Mouse (Mus musculus): ENCODE results near the gene Clec2d. TPM values are rescaled to one million over a fixed set of nuclear protein-coding genes. Genes with fewer than 3 reads are reported as not detected.

Clec2d gene
- polyA plus RNA-seq, 1 experiment from 2014 or later, result not detected

DNA sequence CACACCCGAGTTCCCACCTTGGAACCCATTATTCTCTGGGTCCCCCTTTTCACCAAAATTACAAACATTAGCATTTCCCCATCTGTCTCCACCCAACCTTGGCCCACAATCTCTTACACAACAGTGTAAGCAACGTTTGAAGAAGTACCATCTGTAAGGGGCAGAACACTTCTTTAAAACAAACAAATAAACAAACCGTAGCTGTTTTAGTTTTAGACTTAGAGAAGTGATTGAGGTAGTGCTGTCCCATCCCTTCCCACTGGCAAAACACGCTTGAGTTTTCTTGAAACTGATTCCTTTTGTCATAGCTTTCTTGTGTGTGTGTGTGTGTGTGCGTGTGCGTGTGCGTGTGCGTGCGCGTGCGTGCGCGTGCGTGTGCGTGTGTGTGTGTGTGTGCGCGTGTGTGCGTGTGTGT, 53.5 kb downstream of the Clec2d start:
- no peak for DNase-seq (ENCODE audit: low spot score)
- no peaks in the 10 kb centered on the region for H3K36me3 ChIP-seq (ENCODE audit: control insufficient read depth, insufficient read depth, low read length)
- H3K9me3 ChIP-seq (ENCODE audit: control insufficient read depth, low read length), result no peaks in the 10 kb centered on the region
- H3K27me3 ChIP-seq (replicated peaks; ENCODE audit: control insufficient read depth, insufficient read depth, low read length), result no peaks in the 10 kb centered on the region
- no peak overlapping the region for H3K9ac ChIP-seq (ENCODE audit: low read depth, low read length)
- no peak overlapping the region; the same call in 1 of the 2 replicates for H3K4me2 ChIP-seq
- H3K4me1 ChIP-seq (replicated peaks; ENCODE audit: control insufficient read depth, insufficient read depth, low read length), result peaks cover 50% of the 10 kb centered on the region
- WGBS, result 83% methylated on average over 18 of the region's 18 CpGs
- H3K4me3 ChIP-seq (ENCODE audit: low read depth, low read length), result no peak overlapping the region
- peak overlapping the region; percentile 68 for H3K27ac ChIP-seq (ENCODE audit: low read depth, low read length)
- no peak for ATAC-seq (replicated peaks; ENCODE audit: low FRiP score)

GRCm38 (mm10) chr6:129234456-129235360, 54.3 kb downstream of the Clec2d start:
- no peaks in the 10 kb centered on the region for H3K36me3 ChIP-seq (ENCODE audit: control insufficient read depth, insufficient read depth, low read length)
- peak overlapping the region; percentile 68 for H3K27ac ChIP-seq (ENCODE audit: low read depth, low read length)
- 0 out of 2 replicates have a peak overlapping the region, but pooled peaks have one; percentile 15 for H3K9ac ChIP-seq (ENCODE audit: low read depth, low read length)
- H3K9me3 ChIP-seq (ENCODE audit: control insufficient read depth, low read length), result no peaks in the 10 kb centered on the region
- H3K27me3 ChIP-seq (replicated peaks; ENCODE audit: control insufficient read depth, insufficient read depth, low read length), result no peaks in the 10 kb centered on the region
- peak; percentile 78 for ATAC-seq (replicated peaks; ENCODE audit: low FRiP score)
- H3K4me1 ChIP-seq (replicated peaks; ENCODE audit: control insufficient read depth, insufficient read depth, low read length), result peaks cover 50% of the 10 kb centered on the region
- H3K4me2 ChIP-seq, result peak overlapping the region; percentile 27
- DNase-seq (ENCODE audit: low spot score), result peak; percentile 48
- 55% methylated on average over 8 of the region's 8 CpGs for WGBS
- H3K4me3 ChIP-seq (ENCODE audit: low read depth, low read length), result no peak overlapping the region; the same call in 1 of the 2 replicates

DNA sequence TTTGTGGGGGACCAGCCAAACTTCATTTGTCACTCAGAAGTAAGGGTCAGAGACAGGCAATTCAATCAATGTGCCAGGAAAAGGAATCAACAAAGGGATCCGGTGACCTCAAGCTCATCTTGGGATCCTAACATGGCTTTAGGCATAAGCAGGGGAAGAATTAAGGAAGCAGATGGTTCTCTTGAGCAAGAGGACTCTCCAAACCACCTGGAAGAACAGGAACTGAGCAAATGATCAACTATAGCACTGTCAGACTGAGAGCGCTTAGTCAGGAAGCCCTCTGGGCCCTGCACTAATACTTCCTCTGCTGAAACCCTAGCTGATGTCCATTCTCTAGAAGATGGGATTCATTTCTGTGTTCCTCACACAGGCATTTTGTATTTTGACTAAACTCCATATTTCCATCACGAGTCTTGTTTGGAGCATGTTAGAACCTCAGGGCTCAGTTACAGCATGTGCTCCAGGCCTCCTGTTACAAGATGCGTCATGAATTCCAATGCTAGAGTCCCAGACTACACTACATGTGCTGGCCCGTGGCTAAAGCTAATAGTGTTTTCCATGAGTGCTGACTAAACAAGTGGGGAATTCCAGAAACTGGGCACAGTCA, 55.5 kb downstream of the Clec2d start:
- Histone ChIP-seq H3K4me3 (ENCODE audit: low read depth, low read length) (no peak overlapping the region), H3K27me3 (replicated peaks; ENCODE audit: control insufficient read depth, insufficient read depth, low read length) (no peaks in the 10 kb centered on the region), H3K36me3 (ENCODE audit: control insufficient read depth, insufficient read depth, low read length) (no peaks in the 10 kb centered on the region), H3K9ac (ENCODE audit: low read depth, low read length) (no peak overlapping the region), H3K9me3 (ENCODE audit: control insufficient read depth, low read length) (no peaks in the 10 kb centered on the region), H3K4me2 (peak overlapping the region; percentile 27), H3K27ac (ENCODE audit: low read depth, low read length) (peak overlapping the region; percentile 68; the same call in 1 of the 2 replicates), H3K4me1 (replicated peaks; ENCODE audit: control insufficient read depth, insufficient read depth, low read length) (peaks cover 41% of the 10 kb centered on the region)
- no peak for DNase-seq (ENCODE audit: low spot score)
- no peak for ATAC-seq (replicated peaks; ENCODE audit: low FRiP score)
- 63% methylated on average over 5 of the region's 5 CpGs for WGBS

Small RNAs within 50 kb of the gene (microRNA-seq; reads per million reads assigned to microRNA genes)
- not detected for gene Gm27514 (ENCODE audit: borderline number of aligned reads)

Other genes with a start within 250 kb of the Clec2d start
- not detected in 2 replicates for gene Clec2g, start 246.2 kb upstream of the Clec2d start, polyA plus RNA-seq (2014; fragmentation: Nextera tagmentation; extraction: Ambion mirVana)
- 0.29 and 0.51 TPM in 2 replicates for gene Klrb1f, start 134.7 kb upstream of the Clec2d start, polyA plus RNA-seq (2014; fragmentation: Nextera tagmentation; extraction: Ambion mirVana)
- gene Clec2e, start 79.7 kb upstream of the Clec2d start, polyA plus RNA-seq (2014; fragmentation: Nextera tagmentation; extraction: Ambion mirVana), result not detected in 2 replicates
- 0.96 and 1.1 TPM in 2 replicates for gene Cd69, start 94.8 kb downstream of the Clec2d start, polyA plus RNA-seq (2014; fragmentation: Nextera tagmentation; extraction: Ambion mirVana)
- gene 4922502D21Rik, start 151.2 kb downstream of the Clec2d start, polyA plus RNA-seq (2014; fragmentation: Nextera tagmentation; extraction: Ambion mirVana), result not detected in 2 replicates
- 1.7 and 2.7 TPM in 2 replicates for gene Clec12a, start 162.1 kb downstream of the Clec2d start, polyA plus RNA-seq (2014; fragmentation: Nextera tagmentation; extraction: Ambion mirVana)
- not detected in 2 replicates for gene Clec12b, start 205.3 kb downstream of the Clec2d start, polyA plus RNA-seq (2014; fragmentation: Nextera tagmentation; extraction: Ambion mirVana)
- gene Clec1b, start 216.7 kb downstream of the Clec2d start, polyA plus RNA-seq (2014; fragmentation: Nextera tagmentation; extraction: Ambion mirVana), result 39.2 and 39.8 TPM in 2 replicates
- gene Clec9a, start 228.2 kb downstream of the Clec2d start, polyA plus RNA-seq (2014; fragmentation: Nextera tagmentation; extraction: Ambion mirVana), result 0.56 and 0.67 TPM in 2 replicates